Mouse (Mus musculus): ENCODE results near the gene Cdc42ep5. TPM values are rescaled to one million over a fixed set of nuclear protein-coding genes. Genes with fewer than 3 reads are reported as not detected.

The Cdc42ep5 gene
- polyA plus RNA-seq, 1 experiment from 2014 or later, result 67.0 TPM

GRCm38 (mm10) chr7:4144046-4144445 is 20.6 kb downstream of the Cdc42ep5 start:
- H3K4me1 ChIP-seq, result peaks cover 18% of the 10 kb centered on the region
- no peak overlapping the region for H3K27ac ChIP-seq
- peaks cover 79% of the 10 kb centered on the region for H3K36me3 ChIP-seq
- WGBS, result 94% methylated on average over 13 of the region's 13 CpGs
- no peak overlapping the region for H3K4me3 ChIP-seq (replicated peaks)
- no peak overlapping the region for H3K9ac ChIP-seq
- H3K9me3 ChIP-seq, result no peaks in the 10 kb centered on the region
- no peak for ATAC-seq (ENCODE audit: insufficient read depth, low FRiP score, low read depth)
- no peaks in the 10 kb centered on the region for H3K27me3 ChIP-seq (replicated peaks)
- no peak overlapping the region for H3K4me2 ChIP-seq

GRCm38 (mm10) chr7:4143506-4143905 is 21.2 kb downstream of the Cdc42ep5 start:
- Histone ChIP-seq H3K4me3 (replicated peaks) (no peak overlapping the region), H3K9me3 (no peaks in the 10 kb centered on the region), H3K4me1 (peaks cover 17% of the 10 kb centered on the region), H3K36me3 (peaks cover 84% of the 10 kb centered on the region), H3K27ac (no peak overlapping the region), H3K27me3 (replicated peaks) (no peaks in the 10 kb centered on the region), H3K4me2 (no peak overlapping the region), H3K9ac (no peak overlapping the region)
- WGBS, result 93% methylated on average over 19 of the region's 19 CpGs
- ATAC-seq (ENCODE audit: insufficient read depth, low FRiP score, low read depth), result no peak

GRCm38 (mm10) chr7:4142796-4143445 is 21.7 kb downstream of the Cdc42ep5 start:
- H3K9me3 ChIP-seq, result no peaks in the 10 kb centered on the region
- H3K9ac ChIP-seq, result no peak overlapping the region
- H3K27ac ChIP-seq, result no peak overlapping the region
- ATAC-seq (ENCODE audit: insufficient read depth, low FRiP score, low read depth), result no peak; the same call in 1 of the 2 replicates
- no peaks in the 10 kb centered on the region for H3K27me3 ChIP-seq (replicated peaks)
- H3K36me3 ChIP-seq, result peaks cover 86% of the 10 kb centered on the region
- no peak overlapping the region for H3K4me3 ChIP-seq (replicated peaks)
- H3K4me1 ChIP-seq, result peaks cover 13% of the 10 kb centered on the region
- 95% methylated on average over 10 of the region's 10 CpGs for WGBS
- no peak overlapping the region for H3K4me2 ChIP-seq

GRCm38 (mm10) chr7:4141648-4142325 is 22.9 kb downstream of the Cdc42ep5 start:
- Histone ChIP-seq H3K4me3 (replicated peaks) (no peak overlapping the region), H3K4me2 (no peak overlapping the region), H3K9ac (no peak overlapping the region), H3K9me3 (no peaks in the 10 kb centered on the region), H3K36me3 (peaks cover 83% of the 10 kb centered on the region), H3K4me1 (peaks cover 9% of the 10 kb centered on the region), H3K27me3 (replicated peaks) (no peaks in the 10 kb centered on the region), H3K27ac (no peak overlapping the region)
- no peak for ATAC-seq (ENCODE audit: insufficient read depth, low FRiP score, low read depth)
- 89% methylated on average over 6 of the region's 6 CpGs for WGBS

GRCm38 (mm10) chr7:4139391-4139790 is 25.3 kb downstream of the Cdc42ep5 start:
- ATAC-seq (ENCODE audit: insufficient read depth, low FRiP score, low read depth), result no peak
- 93% methylated on average over 5 of the region's 5 CpGs for WGBS
- Histone ChIP-seq H3K9ac (no peak overlapping the region), H3K4me2 (no peak overlapping the region), H3K27ac (no peak overlapping the region), H3K36me3 (peaks cover 59% of the 10 kb centered on the region), H3K9me3 (no peaks in the 10 kb centered on the region), H3K4me1 (peaks cover 11% of the 10 kb centered on the region), H3K27me3 (replicated peaks) (no peaks in the 10 kb centered on the region), H3K4me3 (replicated peaks) (no peak overlapping the region)

GRCm38 (mm10) chr7:4138671-4139070 is 26.0 kb downstream of the Cdc42ep5 start:
- no peak overlapping the region for H3K9ac ChIP-seq
- H3K27ac ChIP-seq, result no peak overlapping the region
- H3K36me3 ChIP-seq, result peaks cover 52% of the 10 kb centered on the region
- H3K9me3 ChIP-seq, result no peaks in the 10 kb centered on the region
- 92% methylated on average over 7 of the region's 7 CpGs for WGBS
- no peak overlapping the region for H3K4me2 ChIP-seq
- H3K4me3 ChIP-seq (replicated peaks), result no peak overlapping the region; the same call in 1 of the 2 replicates
- H3K27me3 ChIP-seq (replicated peaks), result no peaks in the 10 kb centered on the region
- ATAC-seq (ENCODE audit: insufficient read depth, low FRiP score, low read depth), result no peak
- H3K4me1 ChIP-seq, result peaks cover 11% of the 10 kb centered on the region

- ATAC-seq (ENCODE audit: insufficient read depth, low FRiP score, low read depth), result no peak
- Histone ChIP-seq H3K36me3 (peaks cover 48% of the 10 kb centered on the region), H3K9me3 (no peaks in the 10 kb centered on the region), H3K4me3 (replicated peaks) (peak overlapping the region; percentile 90), H3K4me2 (peak overlapping the region; percentile 83), H3K27ac (no peak overlapping the region), H3K27me3 (replicated peaks) (no peaks in the 10 kb centered on the region), H3K9ac (peak overlapping the region; percentile 88; the same call in 1 of the 2 replicates), H3K4me1 (peaks cover 11% of the 10 kb centered on the region)
- WGBS, result 83% methylated on average over 2 of the region's 2 CpGs
These were observed 26.5 kb downstream of the Cdc42ep5 start for GRCm38 (mm10) chr7:4138181-4138580.

GRCm38 (mm10) chr7:4137746-4138145 is 26.9 kb downstream of the Cdc42ep5 start:
- WGBS, result 44% methylated on average over 3 of the region's 3 CpGs
- no peak for ATAC-seq (ENCODE audit: insufficient read depth, low FRiP score, low read depth)
- H3K9ac ChIP-seq, result peak overlapping the region; percentile 88
- peak overlapping the region; percentile 94 for H3K27ac ChIP-seq
- peaks cover 44% of the 10 kb centered on the region for H3K36me3 ChIP-seq
- H3K4me2 ChIP-seq, result peak overlapping the region; percentile 83
- H3K4me3 ChIP-seq (replicated peaks), result peak overlapping the region; percentile 90
- no peaks in the 10 kb centered on the region for H3K9me3 ChIP-seq
- H3K4me1 ChIP-seq, result peaks cover 11% of the 10 kb centered on the region
- H3K27me3 ChIP-seq (replicated peaks), result no peaks in the 10 kb centered on the region

- peak; percentile 98 for ATAC-seq (ENCODE audit: insufficient read depth, low FRiP score, low read depth)
- Histone ChIP-seq H3K4me3 (replicated peaks) (peak within 1 kb of the TSS; percentile 90), H3K9ac (peak within 1 kb of the TSS; percentile 88)
These were observed 27.7 kb downstream of the Cdc42ep5 start, which contains the start of gene Leng8 for GRCm38 (mm10) chr7:4136771-4137531. Gene Leng8, plus strand, starts transcription at chr7:4137039.

GRCm38 (mm10) chr7:4136404-4136770 is 28.3 kb downstream of the Cdc42ep5 start:
- peak overlapping the region; percentile 26; the same call in 1 of the 2 replicates for H3K9ac ChIP-seq
- H3K27ac ChIP-seq, result peak overlapping the region; percentile 65
- peaks cover 30% of the 10 kb centered on the region for H3K36me3 ChIP-seq
- peak overlapping the region; percentile 71 for H3K4me2 ChIP-seq
- H3K4me1 ChIP-seq, result peaks cover 11% of the 10 kb centered on the region
- peak overlapping the region; percentile 90 for H3K4me3 ChIP-seq (replicated peaks)
- peak; percentile 1; the same call in 1 of the 2 replicates for ATAC-seq (ENCODE audit: insufficient read depth, low FRiP score, low read depth)
- H3K9me3 ChIP-seq, result no peaks in the 10 kb centered on the region
- WGBS, result under 1% methylated on average over 16 of the region's 16 CpGs
- no peaks in the 10 kb centered on the region for H3K27me3 ChIP-seq (replicated peaks)

More at GRCm38 (mm10) chr7:4136771-4137531, 27.7 kb downstream of the Cdc42ep5 start, which contains the start of gene Leng8:
- Histone ChIP-seq H3K4me1 (peaks cover 11% of the 10 kb centered on the region), H3K4me2 (peak within 1 kb of the TSS; percentile 83), H3K27me3 (replicated peaks) (no peaks in the 10 kb centered on the region), H3K27ac (peak within 1 kb of the TSS; percentile 94), H3K36me3 (peaks cover 36% of the 10 kb centered on the region), H3K9me3 (no peaks in the 10 kb centered on the region)
- WGBS, result under 1% methylated on average over 55 of the region's 78 CpGs

- Histone ChIP-seq H3K27me3 (replicated peaks) (no peaks in the 10 kb centered on the region), H3K4me1 (peaks cover 15% of the 10 kb centered on the region), H3K4me2 (no peak overlapping the region), H3K9me3 (no peaks in the 10 kb centered on the region), H3K4me3 (replicated peaks) (no peak overlapping the region), H3K27ac (no peak overlapping the region), H3K9ac (no peak overlapping the region), H3K36me3 (peaks cover 16% of the 10 kb centered on the region)
- 73% methylated on average over 5 of the region's 5 CpGs for WGBS
- ATAC-seq (ENCODE audit: insufficient read depth, low FRiP score, low read depth), result no peak
These were observed 29.7 kb downstream of the Cdc42ep5 start for GRCm38 (mm10) chr7:4134911-4135310.

Measured in stomach, embryonic 15.5 days (tissue).